Mouse (Mus musculus) frontal cortex, postnatal 36 days (tissue): ENCODE results near the gene Ubl7.

Experiments used
- DNase-seq, 2 experiments: peaks; one replicate each; pipeline ENCODE4 v3.0.0; 2022; ENCODE audit warnings: low spot score in 2 of 2

Gene Ubl7

DNA sequence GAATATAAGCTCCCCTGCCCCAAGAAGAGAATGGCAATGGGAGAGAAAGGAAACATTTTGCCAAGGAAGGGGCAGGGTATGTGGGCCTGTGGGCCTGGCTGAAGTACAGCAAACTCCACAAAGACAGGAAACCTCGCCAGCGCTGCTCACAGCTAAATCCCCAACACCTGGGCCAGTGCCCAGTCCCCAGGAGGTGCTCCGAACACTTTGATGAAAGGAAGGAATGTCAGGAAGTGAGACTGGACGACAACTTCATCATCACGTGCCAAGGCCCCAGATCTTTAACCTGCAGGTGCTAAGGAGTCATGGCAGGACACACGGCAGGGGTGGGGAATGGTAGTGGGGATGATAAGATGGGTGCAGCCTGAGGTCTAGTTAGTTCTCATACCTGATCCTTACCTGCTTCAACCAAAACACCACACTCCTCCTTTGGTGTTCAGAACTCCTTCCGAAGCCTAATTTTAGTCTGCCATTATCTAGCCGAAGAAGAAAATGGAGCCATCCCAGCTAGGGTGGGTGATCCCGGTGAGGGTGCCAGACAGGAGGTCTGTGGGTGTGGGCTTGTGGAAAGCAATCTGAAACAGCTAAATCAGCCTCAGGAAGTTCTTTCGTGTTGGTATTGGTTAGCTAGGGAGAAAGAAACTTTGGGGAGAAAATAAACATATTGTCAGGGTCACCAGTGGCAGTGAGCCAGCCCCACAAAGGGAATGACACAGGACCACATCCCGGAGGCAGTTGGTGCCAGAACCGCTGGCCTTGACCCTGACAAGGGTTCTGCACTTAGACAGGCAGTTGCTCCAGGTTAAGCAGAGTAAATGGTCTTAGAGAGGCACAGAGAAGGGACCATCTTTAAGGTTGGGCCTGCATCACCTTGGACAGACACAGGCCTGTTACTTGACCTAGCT, 54.8 kb downstream of the Ubl7 start:
- peak in 1 of 2 experiments; percentile 68 for DNase-seq

DNA sequence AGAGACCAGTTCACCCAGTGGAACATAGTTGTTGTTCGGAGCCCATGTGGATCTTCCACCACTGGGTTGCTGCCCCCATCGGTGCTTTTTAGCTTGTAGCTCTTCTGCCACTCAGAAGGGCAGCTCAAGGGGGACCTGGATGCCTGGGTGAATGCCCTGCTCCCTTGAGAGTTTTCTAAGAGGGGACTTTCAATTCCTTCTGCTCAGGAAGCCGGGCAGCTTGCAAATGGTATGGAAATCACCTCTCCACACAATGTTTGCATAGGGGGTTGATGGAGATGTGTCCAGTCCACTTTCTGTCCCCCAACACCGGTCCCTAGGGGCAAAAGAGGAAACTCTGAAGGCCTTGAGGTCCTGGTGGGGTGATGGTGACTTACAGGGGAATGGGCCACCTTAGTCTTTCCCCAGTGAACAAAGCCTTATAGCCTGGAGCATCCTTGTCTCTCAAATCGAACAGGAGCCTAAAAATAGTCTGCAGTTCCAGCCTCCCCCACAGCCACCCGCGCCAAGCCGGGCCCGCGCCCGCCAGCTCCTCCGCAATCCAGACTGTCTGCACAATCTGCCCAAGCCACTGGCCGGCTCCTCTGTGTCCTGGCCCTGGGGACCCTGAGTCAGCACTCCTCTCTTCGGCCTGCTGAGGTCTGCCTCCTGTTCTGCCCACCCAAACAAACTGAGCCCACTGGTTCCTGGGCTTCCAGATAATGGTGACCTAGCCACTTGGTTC, 56.6 kb downstream of the Ubl7 start:
- peak; percentile 75 to 86 for DNase-seq

GRCm38 (mm10) chr9:57968166-57968771, 57.5 kb downstream of the Ubl7 start:
- DNase-seq, result no peak

DNA sequence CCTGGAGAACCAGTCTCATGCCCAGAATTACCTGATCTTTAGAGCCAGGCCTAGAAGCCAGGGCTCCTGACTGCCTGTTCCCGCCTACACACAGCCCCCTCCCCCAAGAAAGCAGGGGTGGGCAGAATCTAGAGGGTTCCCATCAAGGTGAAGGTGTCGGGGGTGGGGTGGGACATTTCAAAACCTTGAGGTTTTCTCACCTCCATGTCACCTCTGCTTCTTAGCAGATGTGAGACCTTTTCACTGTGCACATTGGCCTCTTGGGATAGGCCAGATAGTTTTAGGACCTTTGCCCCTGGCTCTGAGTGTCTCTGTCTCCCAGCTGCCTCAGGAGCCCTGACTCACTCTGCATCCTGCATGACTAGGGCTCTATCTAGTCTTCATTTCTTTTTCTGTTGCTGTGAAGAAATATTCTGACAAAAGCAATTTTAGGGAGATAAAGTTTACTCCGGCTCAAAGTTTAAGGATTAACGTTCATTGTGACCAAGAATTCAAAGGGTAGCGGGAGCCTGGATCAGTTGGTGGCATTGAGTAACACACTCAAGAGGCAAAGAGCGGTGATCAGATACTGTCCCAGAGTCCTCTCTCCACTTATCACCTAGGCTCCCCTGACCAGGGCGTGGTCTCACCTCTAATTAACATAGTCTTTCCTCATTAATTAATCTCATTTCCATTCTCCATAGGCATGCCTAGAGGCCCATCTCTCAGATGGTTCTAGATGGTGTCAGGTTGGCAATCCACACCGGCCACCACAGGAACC, 58.2 kb downstream of the Ubl7 start:
- DNase-seq, result no peak

DNA sequence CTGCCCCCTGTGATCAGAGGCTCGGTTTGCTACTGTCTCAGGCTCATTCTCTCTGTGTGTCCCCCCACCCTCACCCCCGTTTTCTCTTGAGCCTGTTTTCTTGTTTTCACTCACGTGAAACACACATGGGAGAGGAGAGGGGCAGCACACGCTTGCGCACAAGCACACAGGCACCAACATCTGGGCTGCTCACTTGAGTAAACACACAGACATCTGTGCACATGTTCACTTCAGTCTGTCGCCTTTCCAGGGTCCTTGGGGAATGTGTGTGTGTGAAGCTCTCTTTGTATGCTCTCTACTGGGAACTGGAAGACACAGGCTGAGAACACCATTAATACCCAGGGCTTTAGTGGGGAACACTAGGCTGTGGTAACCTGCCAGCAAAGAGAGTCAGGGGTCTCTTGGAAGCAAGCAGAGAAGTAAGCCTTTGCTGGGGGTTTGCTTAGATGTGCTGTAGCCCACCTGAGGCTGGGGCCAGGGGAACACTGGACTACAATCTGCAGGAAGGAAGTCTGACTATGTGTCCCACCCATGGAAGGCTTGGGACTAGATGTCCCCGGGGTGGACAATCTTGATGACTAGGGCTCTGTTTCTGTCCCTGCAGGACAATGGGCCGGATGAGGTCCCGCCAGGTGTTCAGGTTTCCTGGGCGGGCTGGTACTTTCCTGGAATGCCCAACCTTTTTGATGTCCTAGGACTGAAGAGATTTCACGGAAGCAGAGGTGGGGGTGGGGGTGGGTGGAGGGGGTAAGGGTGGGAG, 59.1 kb downstream of the Ubl7 start:
- DNase-seq, result no peak

GRCm38 (mm10) chr9:57971413-57971812, 60.6 kb downstream of the Ubl7 start:
- DNase-seq, result no peak

GRCm38 (mm10) chr9:57972141-57972591, 61.4 kb downstream of the Ubl7 start:
- no peak for DNase-seq

GRCm38 (mm10) chr9:57972776-57973439, 62.1 kb downstream of the Ubl7 start:
- DNase-seq, result no peak

DNA sequence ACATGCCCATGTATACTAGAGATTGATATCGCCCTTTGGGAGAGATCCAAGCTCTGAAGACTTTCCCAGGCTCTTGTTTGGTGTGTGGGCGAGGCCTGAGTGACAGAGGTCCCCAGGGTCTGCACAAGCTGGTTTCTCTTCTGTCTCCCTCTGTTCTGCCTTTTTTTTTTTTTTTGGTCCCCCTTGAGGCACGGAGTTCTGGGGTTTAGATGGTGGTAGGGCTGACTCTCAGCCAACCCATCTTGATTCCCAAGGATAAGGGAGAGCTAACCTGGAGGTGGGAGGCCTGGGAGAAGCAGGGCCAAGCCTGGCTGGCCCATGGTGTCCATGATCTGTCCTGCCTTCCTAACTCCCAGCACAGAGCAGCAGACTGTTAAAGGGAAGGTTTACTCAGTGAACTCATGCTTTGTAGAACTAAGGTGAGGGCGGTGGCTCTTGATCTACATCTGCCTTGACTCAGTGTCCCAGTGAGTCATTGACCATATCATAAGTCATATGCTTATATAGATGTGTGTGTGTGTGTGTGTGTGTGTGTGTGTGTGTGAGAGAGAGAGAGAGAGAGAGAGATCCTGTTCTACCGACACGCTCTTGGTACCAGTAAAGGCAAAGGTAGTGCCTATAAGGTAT, 62.8 kb downstream of the Ubl7 start:
- no peak for DNase-seq

DNA sequence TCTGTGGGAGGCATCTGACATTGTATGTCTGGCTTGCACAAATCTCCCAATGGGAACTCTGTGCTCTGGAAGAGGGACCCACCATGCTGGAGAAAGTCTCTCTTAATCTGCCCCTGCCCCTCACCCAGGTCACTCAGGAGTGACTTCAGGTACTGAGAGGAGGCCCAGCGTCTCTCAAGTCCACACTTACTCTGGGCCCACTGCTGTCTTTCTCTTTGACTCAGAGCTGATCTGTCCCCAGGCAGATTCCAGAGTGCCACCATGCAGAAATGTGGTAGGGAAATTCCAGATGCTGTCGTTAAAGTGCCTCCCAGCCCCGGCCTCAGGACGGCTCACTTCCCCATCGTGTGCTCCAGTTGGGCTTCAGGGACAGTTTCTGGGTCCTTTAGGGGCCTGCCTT, 63.4 kb downstream of the Ubl7 start:
- no peak for DNase-seq

DNA sequence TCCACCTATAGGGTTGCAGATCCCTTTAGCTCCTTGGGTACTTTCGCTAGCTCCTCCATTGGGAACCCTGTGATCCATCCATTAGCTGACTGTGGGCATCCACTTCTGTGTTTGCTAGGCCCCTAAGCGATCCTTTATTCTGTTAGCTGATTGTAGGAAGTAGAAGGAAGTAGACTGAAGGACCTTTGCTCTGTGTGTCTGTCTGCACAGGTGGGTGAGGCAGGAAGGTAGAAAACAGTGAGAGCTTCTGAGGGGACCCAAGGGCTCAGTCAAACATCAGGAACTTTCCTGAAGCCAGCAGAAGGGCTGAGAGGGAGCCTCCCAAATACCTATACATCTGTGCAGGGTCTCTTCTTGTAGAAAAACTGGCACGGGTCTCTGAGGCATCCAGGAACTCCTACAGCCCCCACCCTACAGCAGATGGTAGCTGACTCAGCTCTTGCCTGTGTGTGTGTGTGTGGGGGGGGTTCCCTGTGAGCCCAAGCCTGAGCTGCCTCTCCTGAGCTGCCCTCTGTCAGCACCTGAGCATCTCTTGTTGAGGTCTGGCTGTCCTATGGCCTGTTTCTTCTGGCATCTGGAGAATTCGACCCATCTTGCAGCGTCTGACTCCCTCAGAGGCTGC, 64.5 kb downstream of the Ubl7 start:
- no peak for DNase-seq

DNA sequence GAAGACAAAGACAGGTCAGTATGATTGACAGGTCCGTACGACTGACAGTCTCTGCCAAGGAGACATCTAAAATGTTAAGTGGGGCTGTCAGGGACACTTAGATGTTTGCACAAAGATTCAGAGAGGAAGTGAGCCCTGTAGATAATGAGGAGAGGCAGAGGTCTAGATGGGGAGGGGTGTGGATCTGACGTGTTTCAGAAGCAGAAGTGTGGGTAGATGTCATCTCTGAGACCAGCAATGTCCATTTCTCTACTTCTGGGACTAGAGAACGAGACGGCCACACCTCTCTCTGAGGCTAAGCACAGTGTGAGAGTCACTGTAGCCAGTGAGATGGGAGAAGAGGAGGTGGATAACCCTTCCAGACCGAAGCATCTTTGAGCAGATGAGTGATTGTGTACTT, 67.2 kb downstream of the Ubl7 start:
- DNase-seq, result no peak

GRCm38 (mm10) chr9:57978858-57979257, 68.1 kb downstream of the Ubl7 start:
- no peak for DNase-seq
